Mouse (Mus musculus) frontal cortex, adult 2 months (tissue): ENCODE results near the gene Unc13a. TPM values are rescaled to one million over a fixed set of nuclear protein-coding genes. Genes with fewer than 3 reads are reported as not detected.
A peak's percentile ranks its signal among the peaks of the same experiment; 100 is the strongest.

Source experiments
- DNase-seq, 2 experiments: peaks; one replicate each; pipeline ENCODE4 v3.0.0; 2022; ENCODE audit warnings: low spot score in 1 of 2; ENCODE audit errors: extremely low spot score in 1 of 2
- polyA plus RNA-seq: library from polyadenylated mRNA; depleted of rRNA; stranded (reverse); fragments of >200 nt; gene quantifications from 2 replicates; pipeline ENCODE4 v1.2.3, GENCODE M21; 2012

The Unc13a gene
- polyA plus RNA-seq, 1 experiment = 176 TPM

- DNase-seq = no peak
These were observed 43.0 kb downstream of the Unc13a start for GRCm38 (mm10) chr8:71628396-71629095.

GRCm38 (mm10) chr8:71627265-71628099 lies 44.1 kb downstream of the Unc13a start:
- DNase-seq = no peak

- DNase-seq = no peak
These were observed 44.8 kb downstream of the Unc13a start for GRCm38 (mm10) chr8:71626753-71627152.

GRCm38 (mm10) chr8:71625088-71625487 lies 46.5 kb downstream of the Unc13a start:
- no peak for DNase-seq

GRCm38 (mm10) chr8:71619786-71620185 lies 51.8 kb downstream of the Unc13a start:
- no peak for DNase-seq

- DNase-seq = no peak
These were observed 58.1 kb downstream of the Unc13a start for GRCm38 (mm10) chr8:71613418-71613817.

GRCm38 (mm10) chr8:71612141-71612540 lies 59.4 kb downstream of the Unc13a start:
- no peak for DNase-seq

- peak; percentile 99 for DNase-seq
These were observed 60.5 kb downstream of the Unc13a start, which contains the start of gene Colgalt1 for GRCm38 (mm10) chr8:71610822-71611651. Gene Colgalt1, plus strand, starts transcription at chr8:71610998.

GRCm38 (mm10) chr8:71604021-71604420 lies 67.5 kb downstream of the Unc13a start:
- no peak for DNase-seq

- no peak for DNase-seq
These were observed 68.8 kb downstream of the Unc13a start for GRCm38 (mm10) chr8:71602666-71603334.

GRCm38 (mm10) chr8:71601939-71602665 lies 69.5 kb downstream of the Unc13a start:
- DNase-seq = no peak

GRCm38 (mm10) chr8:71598841-71599240 lies 72.7 kb downstream of the Unc13a start:
- no peak for DNase-seq

GRCm38 (mm10) chr8:71598375-71598774 lies 73.2 kb downstream of the Unc13a start:
- no peak for DNase-seq

GRCm38 (mm10) chr8:71597451-71597850 lies 74.1 kb downstream of the Unc13a start, which contains the start of gene Fam129c:
Gene Fam129c, plus strand, starts transcription at chr8:71597648.
- DNase-seq = no peak

- DNase-seq = no peak
These were observed 74.8 kb downstream of the Unc13a start for GRCm38 (mm10) chr8:71596798-71597197.

GRCm38 (mm10) chr8:71596384-71596783 lies 75.2 kb downstream of the Unc13a start:
- no peak for DNase-seq

GRCm38 (mm10) chr8:71595862-71596261 lies 75.7 kb downstream of the Unc13a start:
- peak; percentile 75 to 94 for DNase-seq

- no peak for DNase-seq
These were observed 77.2 kb downstream of the Unc13a start for GRCm38 (mm10) chr8:71594324-71594722.

GRCm38 (mm10) chr8:71593556-71594323 lies 77.8 kb downstream of the Unc13a start:
- DNase-seq = no peak
